Mouse (Mus musculus): ENCODE results near the gene Axin1.
A peak's percentile ranks its signal among the peaks of the same experiment; 100 is the strongest.
"Not testable (repeated sequence)": the region's sequence is repeated elsewhere in the genome, so short reads cannot be mapped to it uniquely, and the experiment has no call there.

The Axin1 gene

GRCm38 (mm10) chr17:26187592-26187991 is 49.1 kb downstream of the Axin1 start:
- no peak for DNase-seq (ENCODE audit: low spot score in 2 of 2)

DNA sequence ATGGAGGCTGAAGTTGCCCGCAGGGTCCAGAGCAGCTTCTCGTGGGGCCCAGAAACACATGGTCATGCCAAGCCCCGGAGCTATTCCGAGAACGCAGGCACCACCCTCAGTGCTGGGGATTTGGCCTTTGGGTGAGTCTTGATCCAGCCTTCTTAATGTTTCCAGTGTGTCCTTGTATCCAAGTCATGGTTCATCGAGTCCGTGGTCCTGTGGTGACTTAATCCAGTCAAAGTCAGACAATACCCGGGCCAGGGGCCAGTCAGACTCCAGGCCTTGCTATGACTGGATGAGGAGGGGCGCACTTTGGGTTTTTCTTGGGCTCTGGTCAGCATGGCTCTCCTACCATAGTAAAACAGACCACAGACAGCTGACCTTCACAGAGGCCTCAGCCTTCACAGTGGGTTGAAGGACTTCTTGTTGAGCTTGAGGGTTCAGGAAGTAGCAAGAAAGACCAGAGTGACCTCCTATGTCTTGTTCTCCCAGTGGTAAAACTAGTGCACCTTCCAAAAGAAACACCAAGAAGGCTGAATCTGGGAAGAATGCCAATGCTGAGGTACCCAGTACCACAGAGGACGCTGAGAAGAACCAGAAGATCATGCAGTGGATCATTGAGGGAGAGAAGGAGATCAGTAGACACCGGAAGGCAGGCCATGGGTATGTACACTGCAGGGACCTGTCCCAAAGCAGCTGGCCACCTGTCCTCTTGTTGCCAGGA is 49.8 kb downstream of the Axin1 start:
- no peak for DNase-seq (ENCODE audit: low spot score in 2 of 2)

GRCm38 (mm10) chr17:26191486-26191885 is 53.0 kb downstream of the Axin1 start:
- DNase-seq (ENCODE audit: low spot score in 2 of 2): not testable (repeated sequence)

DNA sequence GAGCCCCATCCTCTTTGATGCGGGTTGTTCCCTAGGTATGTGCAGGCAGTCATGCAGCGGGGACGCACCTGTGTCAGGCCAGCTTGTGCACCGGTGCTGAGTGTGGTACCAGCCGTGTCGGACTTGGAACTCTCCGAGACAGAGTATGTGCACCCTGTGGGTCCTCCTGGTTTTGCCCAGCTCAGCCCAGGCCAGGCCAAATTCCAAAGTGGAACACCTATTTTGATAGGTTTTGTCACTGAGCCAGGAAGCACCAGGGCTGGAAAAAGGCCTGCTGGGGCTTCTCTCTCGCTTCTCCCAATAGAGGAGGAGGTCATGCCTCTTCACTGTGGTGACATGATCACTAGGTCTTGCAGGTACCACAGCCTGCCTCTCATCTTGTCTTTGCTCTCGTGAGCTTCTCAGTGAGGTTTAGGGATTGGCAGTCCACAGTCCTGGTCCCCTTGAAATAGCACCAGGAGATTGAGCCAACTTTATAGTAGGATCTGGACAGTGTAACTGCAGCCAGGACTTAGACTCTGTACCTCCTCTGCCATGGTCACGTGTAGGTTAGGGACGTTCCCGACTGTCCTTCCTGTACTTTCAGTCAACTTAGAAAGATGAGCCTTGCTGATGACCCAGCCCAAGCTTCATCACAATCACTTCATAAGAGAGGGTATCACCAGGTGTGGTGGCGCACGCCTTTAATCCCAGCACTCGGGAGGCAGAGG is 54.1 kb downstream of the Axin1 start:
- DNase-seq (ENCODE audit: low spot score in 2 of 2): no peak

DNA sequence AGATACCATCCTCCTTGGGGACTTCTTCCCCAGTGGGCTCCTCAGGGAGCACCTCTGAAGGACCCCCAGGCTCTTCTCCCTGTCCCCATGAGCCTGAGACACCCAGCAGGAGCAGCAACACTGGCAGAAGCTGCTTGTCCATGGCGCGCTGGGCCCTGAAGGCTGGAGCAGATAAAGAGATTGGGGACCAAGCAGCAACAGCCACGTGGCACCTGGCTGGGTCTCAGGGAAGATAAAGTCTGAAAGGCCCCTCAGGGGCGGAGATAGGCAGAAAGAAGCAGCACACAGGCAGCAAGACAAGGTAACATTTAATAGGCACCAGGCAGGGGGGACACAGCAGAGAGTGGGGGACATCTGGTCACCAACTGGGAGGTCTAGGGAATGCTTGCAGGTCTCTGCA is 60.4 kb downstream of the Axin1 start, which contains the start of gene Pdia2:
Gene Pdia2, minus strand, starts transcription at position 196 of the 400 bp plus-strand sequence.
- DNase-seq (ENCODE audit: low spot score in 2 of 2): no peak

DNA sequence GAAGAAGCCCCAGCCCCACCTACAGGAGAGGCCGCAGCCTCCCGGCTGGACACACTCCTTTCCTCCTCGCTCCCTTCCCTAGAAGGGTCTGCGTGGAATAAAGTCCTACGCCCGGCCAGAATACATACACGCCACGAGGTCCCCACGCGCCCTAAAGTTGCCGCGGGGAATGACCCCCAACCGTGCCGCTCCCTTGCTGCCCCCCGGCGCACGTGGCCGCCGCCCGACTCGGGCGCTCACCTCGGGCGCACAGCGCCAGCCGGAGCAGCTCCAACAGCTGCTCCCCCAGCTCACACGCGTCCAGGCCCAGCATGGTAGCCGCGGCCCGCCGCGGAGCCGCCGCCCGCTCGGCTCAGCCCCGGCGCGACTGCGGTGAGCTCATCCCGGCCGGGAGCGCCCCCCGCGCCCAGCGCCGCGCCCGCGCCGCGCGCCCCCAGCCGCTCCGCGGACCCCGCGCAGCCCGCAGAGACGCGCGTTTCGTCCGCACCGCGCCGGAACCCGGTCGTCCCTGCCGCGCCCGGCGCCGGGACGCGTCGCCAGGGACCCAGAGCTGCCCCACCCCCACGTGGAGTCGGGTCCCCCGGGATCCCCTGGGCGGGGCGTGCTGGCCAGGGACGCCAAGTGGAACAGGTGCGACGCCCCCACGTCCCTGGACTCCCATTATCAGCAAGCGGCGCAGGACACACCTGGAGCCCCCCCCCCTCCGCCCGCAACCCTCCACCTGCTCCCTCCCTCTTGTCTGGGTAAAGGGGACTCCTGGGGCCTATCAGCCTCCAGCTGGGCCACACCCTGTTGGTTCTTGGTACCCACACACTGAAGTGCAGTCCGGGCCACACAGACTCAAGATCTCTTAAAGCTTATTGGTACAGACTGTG is 62.6 kb downstream of the Axin1 start:
- DNase-seq (ENCODE audit: low spot score in 2 of 2): peak in 1 of 2 experiments; percentile 28

- DNase-seq (ENCODE audit: low spot score in 2 of 2): no peak
Measured at GRCm38 (mm10) chr17:26201998-26202397, 63.5 kb downstream of the Axin1 start.

GRCm38 (mm10) chr17:26202737-26203136 is 64.2 kb downstream of the Axin1 start, which contains the start of gene Rgs11:
Gene Rgs11 (plus strand): TSS chr17:26202951.
- DNase-seq (ENCODE audit: low spot score in 2 of 2): peak; percentile 41 to 63

- peak; percentile 21 to 71 for DNase-seq (ENCODE audit: low spot score in 2 of 2)
Measured at GRCm38 (mm10) chr17:26203321-26203811, 64.9 kb downstream of the Axin1 start.

GRCm38 (mm10) chr17:26204766-26205165 is 66.3 kb downstream of the Axin1 start:
- DNase-seq (ENCODE audit: low spot score in 2 of 2): no peak

- no peak for DNase-seq (ENCODE audit: low spot score in 2 of 2)
Measured at GRCm38 (mm10) chr17:26206392-26206791, 67.9 kb downstream of the Axin1 start.

- no peak for DNase-seq (ENCODE audit: low spot score in 2 of 2)
Measured at GRCm38 (mm10) chr17:26207686-26208085, 69.2 kb downstream of the Axin1 start, which contains the start of gene Arhgdig. Gene Arhgdig (minus strand): TSS chr17:26207786.

GRCm38 (mm10) chr17:26212241-26212640 is 73.8 kb downstream of the Axin1 start:
- no peak for DNase-seq (ENCODE audit: low spot score in 2 of 2)

DNA sequence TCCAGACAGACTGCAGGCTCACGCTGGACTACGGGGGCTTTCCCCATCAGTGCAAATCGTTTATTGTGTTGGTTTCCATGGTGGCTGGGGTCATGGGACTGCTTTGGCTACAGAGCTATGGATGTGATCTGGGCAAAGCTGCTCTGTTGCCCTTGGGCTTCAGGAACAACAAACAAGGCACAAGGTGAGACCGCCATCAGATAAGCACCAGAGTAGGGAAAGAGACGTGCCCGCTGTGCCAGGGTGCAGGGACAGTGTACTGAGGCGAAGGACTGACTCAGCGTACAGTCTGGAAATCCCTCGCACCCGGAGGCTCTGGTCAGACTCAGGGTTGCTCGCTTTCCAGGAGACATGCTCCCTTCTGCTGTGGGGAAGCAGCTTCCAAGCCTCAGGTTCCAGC is 74.2 kb downstream of the Axin1 start:
- DNase-seq (ENCODE audit: low spot score in 2 of 2): no peak

DNA sequence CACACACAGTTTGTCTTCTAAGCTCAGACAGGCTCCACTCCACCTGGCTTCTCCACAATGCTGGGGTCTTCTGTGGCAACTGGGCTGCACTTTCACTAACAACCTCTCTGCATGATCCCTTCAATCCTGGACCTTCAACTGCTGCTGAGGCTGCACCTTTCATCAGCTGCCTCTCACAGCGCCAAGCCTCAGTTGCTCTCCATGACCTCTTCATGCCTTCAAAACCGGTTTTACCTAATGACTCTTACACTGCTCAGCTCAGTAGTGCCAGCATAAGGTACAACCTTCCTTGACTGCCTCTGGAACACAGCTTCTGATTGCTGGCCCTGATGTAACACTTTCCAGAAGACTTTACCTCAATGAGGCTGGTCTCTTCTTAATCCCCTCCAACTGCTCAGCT is 83.0 kb downstream of the Axin1 start:
- no peak for DNase-seq (ENCODE audit: low spot score in 2 of 2)

DNA sequence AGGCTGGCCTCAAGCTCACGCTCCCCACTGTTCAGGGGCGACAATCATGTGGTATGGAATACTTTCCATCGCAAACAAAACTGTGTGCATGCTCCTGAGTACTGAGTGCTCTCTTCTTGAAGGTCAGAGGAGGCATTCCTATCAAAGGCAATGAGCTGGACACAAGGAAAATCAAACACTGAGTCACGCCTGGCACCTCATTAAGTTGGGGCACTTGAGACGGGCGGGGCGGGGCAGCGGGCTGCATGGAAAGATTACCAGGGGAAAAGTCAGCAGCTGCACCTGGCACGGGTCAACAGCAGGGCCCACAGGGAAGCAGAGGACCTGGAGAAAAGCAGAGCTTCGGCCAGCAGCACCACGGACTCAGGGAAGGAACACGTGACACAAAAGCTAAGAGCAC is 86.7 kb downstream of the Axin1 start:
- peak in 1 of 2 experiments; percentile 62 for DNase-seq (ENCODE audit: low spot score in 2 of 2)

DNA sequence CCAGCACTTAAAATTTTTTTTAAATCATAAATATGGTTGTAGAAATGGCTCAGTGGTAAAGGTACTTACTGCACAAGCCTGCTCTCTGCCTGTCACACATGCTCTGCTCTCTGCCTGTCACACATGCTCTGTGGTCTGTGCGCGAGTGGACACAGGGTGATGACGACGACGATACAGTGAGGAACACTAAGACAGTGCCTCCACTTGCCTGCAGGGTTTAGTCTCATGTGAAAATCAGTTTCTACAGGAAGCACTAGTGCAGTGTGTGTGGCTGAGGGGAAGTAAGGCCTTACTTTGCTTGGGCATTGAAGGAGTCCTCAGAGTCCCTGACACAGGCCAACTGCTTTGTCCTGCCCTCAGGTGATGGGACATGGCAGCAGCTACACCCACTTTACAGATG is 91.3 kb downstream of the Axin1 start:
- DNase-seq (ENCODE audit: low spot score in 2 of 2): no peak

DNA sequence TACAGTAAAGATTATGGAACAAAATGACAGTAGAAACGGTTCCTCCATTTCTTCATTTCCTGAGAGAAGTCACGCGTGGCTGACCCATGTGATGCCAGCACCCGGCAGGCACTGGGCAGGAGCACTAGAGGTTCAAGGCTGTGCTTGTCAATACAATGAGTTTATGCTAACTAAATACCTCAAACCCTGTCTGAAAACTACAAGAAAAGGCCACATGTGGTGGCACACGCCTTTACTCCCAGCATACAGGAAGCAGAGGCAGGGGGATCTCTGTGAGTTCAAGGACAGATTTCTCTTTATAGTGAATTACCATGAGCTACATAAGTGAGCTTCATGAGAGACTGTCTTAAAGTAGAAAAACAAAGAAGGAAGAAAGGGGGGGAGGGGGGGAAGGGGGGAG is 92.7 kb downstream of the Axin1 start:
- no peak for DNase-seq (ENCODE audit: low spot score in 2 of 2)

GRCm38 (mm10) chr17:26232863-26233262 is 94.4 kb downstream of the Axin1 start:
- no peak for DNase-seq (ENCODE audit: low spot score in 2 of 2)

DNA sequence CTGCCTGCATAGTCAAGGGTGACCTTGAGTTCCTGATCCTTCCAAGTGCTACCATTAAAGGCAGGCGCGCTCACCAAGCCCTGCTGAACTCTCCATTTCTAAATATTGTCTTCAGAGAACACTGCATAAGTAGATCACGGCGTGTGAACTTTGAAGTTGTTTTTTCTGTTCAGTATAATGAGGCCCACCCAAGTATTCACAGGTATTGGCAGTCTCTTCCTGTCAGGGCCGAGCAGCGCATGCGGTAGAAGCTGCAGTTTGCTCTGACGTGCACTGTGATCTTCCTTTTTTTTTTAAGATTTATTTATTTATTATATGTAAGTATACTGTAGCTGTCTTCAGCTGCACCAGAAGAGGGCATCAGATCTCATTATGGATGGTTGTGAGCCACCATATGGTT is 95.9 kb downstream of the Axin1 start:
- DNase-seq (ENCODE audit: low spot score in 2 of 2): no peak

GRCm38 (mm10) chr17:26235077-26235815 is 96.8 kb downstream of the Axin1 start:
- DNase-seq (ENCODE audit: low spot score in 2 of 2): no peak

All from urinary bladder, adult 18-20 months (tissue).